Mouse (Mus musculus) ES-Bruce4 (cell line): ENCODE results near the gene Chic2.

Experiments used
- CTCF ChIP-seq: IDR thresholded peaks from one replicate; pipeline ENCODE4 v1.8.1; 2011; ENCODE audit warnings: low read depth, low read length
- EP300 ChIP-seq: IDR thresholded peaks from 2 replicates; pipeline ENCODE4 v1.6.1; 2011; ENCODE audit warnings: low read depth, low read length; ENCODE audit not compliant: insufficient read depth
- POLR2A ChIP-seq: IDR thresholded peaks from one replicate; pipeline ENCODE4 v1.8.1; 2011; ENCODE audit warnings: low read length; ENCODE audit not compliant: insufficient read depth

DNA sequence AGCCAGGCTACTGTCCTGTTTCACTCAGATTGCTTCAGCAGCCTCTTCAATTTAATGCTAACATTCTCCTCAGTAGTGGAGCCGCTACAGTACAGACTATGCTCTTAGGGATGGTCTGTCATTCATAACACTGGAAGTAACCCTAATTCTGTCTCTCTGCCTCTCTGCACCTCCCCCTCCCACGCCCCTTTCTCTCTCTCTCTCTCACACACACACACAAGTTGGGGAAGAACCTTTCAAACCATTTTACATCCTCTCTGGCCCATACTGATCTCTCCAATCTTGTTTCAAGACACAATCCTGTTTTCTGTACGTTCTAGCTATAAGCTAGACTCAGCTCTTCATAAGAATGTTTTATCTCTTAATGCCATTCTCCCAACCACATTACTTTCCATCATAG, 9.1 kb downstream of the Chic2 start:
- TF ChIP-seq CTCF = no peak
- TF ChIP-seq EP300 = no peak
- TF ChIP-seq POLR2A = no peak
